Mouse (Mus musculus) hindbrain, embryonic 16.5 days (tissue): ENCODE results near the gene Cap2. TPM values are rescaled to one million over a fixed set of nuclear protein-coding genes. Genes with fewer than 3 reads are reported as not detected.
A peak's percentile ranks its signal among the peaks of the same experiment; 100 is the strongest.

ENCODE experiments used
- ATAC-seq: fragments of 200-750 bp; cut with Nextera tagmentation; 2 replicates; pipeline ENCODE4 v1.8.0; 2017; ENCODE audit warnings: moderate TSS enrichment, moderate library complexity
- H3K27ac ChIP-seq: fragments of 300-500 bp; sonication (generic); 2 replicates; pipeline ENCODE4 v1.5.1; 2014; ENCODE audit warnings: low read depth, mild to moderate bottlenecking, control low read depth, low read length, moderate library complexity
- H3K27me3 ChIP-seq: fragments of 300-500 bp; sonication (generic); replicated peaks from 2 replicates; pipeline ENCODE4 v1.6.1; 2014; ENCODE audit warnings: low read length; ENCODE audit not compliant: control insufficient read depth, insufficient read depth
- H3K36me3 ChIP-seq: fragments of 300-500 bp; sonication (generic); 2 replicates; pipeline ENCODE4 v1.6.1; 2014; ENCODE audit warnings: mild to moderate bottlenecking, low read length, moderate library complexity, mixed read lengths; ENCODE audit not compliant: control insufficient read depth, insufficient read depth
- H3K4me1 ChIP-seq: fragments of 300-500 bp; sonication (generic); 2 replicates; pipeline ENCODE4 v1.6.1; 2014; ENCODE audit warnings: low read depth, low read length; ENCODE audit not compliant: control insufficient read depth, insufficient read depth
- H3K4me2 ChIP-seq: fragments of 300-500 bp; sonication (generic); 2 replicates; pipeline ENCODE4 v1.6.1; 2014; ENCODE audit warnings: mild to moderate bottlenecking, low read length, control low read depth, moderate library complexity
- H3K4me3 ChIP-seq: fragments of 300-500 bp; sonication (generic); 2 replicates; pipeline ENCODE4 v1.5.1; 2014; ENCODE audit warnings: mild to moderate bottlenecking, low read length, control low read depth, moderate library complexity
- H3K9ac ChIP-seq: fragments of 300-500 bp; sonication (generic); 2 replicates; pipeline ENCODE4 v1.6.1; 2014; ENCODE audit warnings: low read depth, mild to moderate bottlenecking, control low read depth, low read length, moderate library complexity
- H3K9me3 ChIP-seq: fragments of 300-500 bp; sonication (generic); 2 replicates; pipeline ENCODE4 v1.6.1; 2014; ENCODE audit warnings: mild to moderate bottlenecking, low read length, moderate library complexity; ENCODE audit not compliant: control insufficient read depth
- WGBS: fragments of 180-500 bp; shearing (Covaris S2); extraction: QIAGEN DNeasy Blood & Tissue Kit; methylation state at CpG from one replicate; pipeline ENCODE4 v1.1.7; 2014; 5-methylcytosine and 5-hydroxymethylcytosine counted together
- polyA plus RNA-seq: library from polyadenylated mRNA; unstranded; fragments of >200 nt; fragmentation: Nextera tagmentation; extraction: Ambion mirVana; gene quantifications from 2 replicates; pipeline ENCODE4 v1.2.1, GENCODE M21; 2015

The Cap2 gene
- polyA plus RNA-seq, 1 experiment from 2014 or later = 12.9 TPM

DNA sequence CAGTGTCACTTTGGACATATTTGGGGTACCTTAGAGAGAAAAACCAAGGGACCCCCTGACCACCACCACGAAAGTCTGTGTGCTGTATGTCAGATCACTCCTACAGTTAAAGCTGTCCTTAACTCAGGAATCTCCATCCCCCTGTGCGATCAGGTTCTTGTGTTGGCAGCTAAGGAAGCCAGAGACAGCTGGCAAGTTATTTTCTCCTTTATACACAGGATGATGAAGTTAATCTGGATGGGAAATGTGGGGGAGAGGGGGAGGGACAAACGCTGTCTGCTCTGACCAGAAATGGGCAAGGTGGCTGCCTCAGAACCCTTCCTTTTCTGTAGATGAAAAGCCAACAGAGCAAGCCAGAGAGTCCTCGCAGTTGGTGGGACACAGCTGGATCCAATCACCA lies 11.0 kb upstream of the Cap2 start:
- Histone ChIP-seq H3K36me3 (no peaks in the 10 kb centered on the region), H3K4me3 (no peak overlapping the region), H3K4me1 (no peaks in the 10 kb centered on the region), H3K9ac (no peak overlapping the region), H3K4me2 (no peak overlapping the region), H3K27me3 (no peaks in the 10 kb centered on the region), H3K27ac (no peak overlapping the region), H3K9me3 (no peaks in the 10 kb centered on the region)
- ATAC-seq = no peak
- WGBS = 53% methylated on average over 4 of the region's 4 CpGs

GRCm38 (mm10) chr13:46502390-46502891 lies 793 bp downstream of the Cap2 start:
- 5% methylated on average over 20 of the region's 20 CpGs for WGBS
- H3K36me3 ChIP-seq = no peaks in the 10 kb centered on the region
- H3K9ac ChIP-seq = peak overlapping the region; percentile 77
- peak overlapping the region; percentile 57; the same call in 1 of the 2 replicates for H3K27ac ChIP-seq
- H3K4me3 ChIP-seq = peak overlapping the region; percentile 52
- H3K9me3 ChIP-seq = no peaks in the 10 kb centered on the region
- peak; percentile 81 for ATAC-seq
- no peaks in the 10 kb centered on the region for H3K27me3 ChIP-seq
- H3K4me2 ChIP-seq = peak overlapping the region; percentile 90
- H3K4me1 ChIP-seq = peaks cover 6% of the 10 kb centered on the region

DNA sequence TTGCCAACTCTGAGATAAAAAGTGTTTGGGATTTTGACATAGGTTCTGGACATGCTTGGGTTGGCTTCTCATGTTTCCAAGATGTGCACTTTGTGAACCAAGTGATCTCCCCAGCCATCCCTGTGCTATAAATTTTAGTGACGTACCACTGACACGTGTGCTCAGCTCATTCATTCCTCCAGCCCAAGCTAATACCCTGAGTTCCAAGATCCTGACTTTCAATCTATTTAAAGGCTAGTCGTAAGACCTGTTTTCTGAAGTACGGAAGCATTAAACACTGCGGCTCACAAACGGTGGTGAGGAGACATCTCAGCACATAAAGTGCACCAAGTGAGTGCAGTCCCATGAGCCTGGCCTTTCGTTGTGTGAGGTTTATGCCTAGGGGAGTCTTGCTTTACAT lies 6.3 kb downstream of the Cap2 start:
- H3K9me3 ChIP-seq = no peaks in the 10 kb centered on the region; the same call in 1 of the 2 replicates
- no peak overlapping the region for H3K27ac ChIP-seq
- 91% methylated on average over 7 of the region's 7 CpGs for WGBS
- no peaks in the 10 kb centered on the region for H3K36me3 ChIP-seq
- no peak overlapping the region for H3K9ac ChIP-seq
- no peak overlapping the region for H3K4me2 ChIP-seq
- H3K4me3 ChIP-seq = no peak overlapping the region
- ATAC-seq = no peak
- H3K27me3 ChIP-seq = no peaks in the 10 kb centered on the region
- no peaks in the 10 kb centered on the region for H3K4me1 ChIP-seq

DNA sequence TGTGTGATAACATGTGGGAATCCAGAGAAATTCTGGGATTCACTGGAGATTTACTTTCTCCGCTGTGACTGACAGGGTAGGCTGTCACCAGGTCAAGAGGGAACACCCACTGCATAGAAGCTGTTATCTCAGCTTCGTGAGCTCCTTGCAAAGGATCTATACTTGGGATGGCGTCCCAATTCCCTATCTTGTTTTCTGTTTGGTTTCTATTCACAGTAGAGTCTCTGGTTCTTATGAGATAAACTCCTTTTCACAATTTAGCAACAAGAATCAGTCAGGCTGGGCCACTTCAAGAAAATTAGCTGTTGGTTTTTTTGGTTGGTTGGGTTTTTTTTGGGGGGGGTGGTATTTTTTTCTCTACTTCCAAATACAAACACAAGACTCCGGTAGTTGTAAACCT lies 7.2 kb downstream of the Cap2 start:
- no peak overlapping the region for H3K27ac ChIP-seq
- WGBS = 82% methylated on average over 4 of the region's 4 CpGs
- H3K27me3 ChIP-seq = no peaks in the 10 kb centered on the region
- no peaks in the 10 kb centered on the region; the same call in 1 of the 2 replicates for H3K9me3 ChIP-seq
- no peak for ATAC-seq
- H3K9ac ChIP-seq = no peak overlapping the region
- no peaks in the 10 kb centered on the region for H3K4me1 ChIP-seq
- H3K4me3 ChIP-seq = no peak overlapping the region
- no peaks in the 10 kb centered on the region for H3K36me3 ChIP-seq
- no peak overlapping the region for H3K4me2 ChIP-seq

DNA sequence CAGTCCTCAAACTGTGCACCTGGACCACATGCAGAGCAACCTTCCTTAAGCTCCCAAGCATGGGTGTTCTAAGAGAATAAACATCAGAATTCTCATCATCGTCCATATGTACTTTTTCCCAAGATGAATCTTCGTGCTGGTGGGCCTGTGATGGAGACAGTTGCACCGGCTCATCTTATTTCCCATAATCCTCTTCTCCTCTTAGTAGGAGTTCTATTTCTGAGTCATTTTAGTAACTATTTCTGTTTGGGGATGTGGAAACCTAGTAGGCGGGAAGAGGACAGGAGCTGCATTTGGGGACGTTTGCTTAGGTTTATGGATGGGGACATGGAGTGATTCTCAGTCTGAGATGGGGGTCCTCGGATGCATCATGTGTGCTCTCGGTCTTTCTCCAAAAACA lies 8.8 kb downstream of the Cap2 start:
- no peak overlapping the region for H3K4me2 ChIP-seq
- H3K36me3 ChIP-seq = no peaks in the 10 kb centered on the region
- no peak for ATAC-seq
- 97% methylated on average over 7 of the region's 7 CpGs for WGBS
- H3K4me3 ChIP-seq = no peak overlapping the region
- H3K9ac ChIP-seq = no peak overlapping the region
- no peaks in the 10 kb centered on the region for H3K27me3 ChIP-seq
- H3K4me1 ChIP-seq = no peaks in the 10 kb centered on the region
- H3K27ac ChIP-seq = no peak overlapping the region
- H3K9me3 ChIP-seq = no peaks in the 10 kb centered on the region; the same call in 1 of the 2 replicates

DNA sequence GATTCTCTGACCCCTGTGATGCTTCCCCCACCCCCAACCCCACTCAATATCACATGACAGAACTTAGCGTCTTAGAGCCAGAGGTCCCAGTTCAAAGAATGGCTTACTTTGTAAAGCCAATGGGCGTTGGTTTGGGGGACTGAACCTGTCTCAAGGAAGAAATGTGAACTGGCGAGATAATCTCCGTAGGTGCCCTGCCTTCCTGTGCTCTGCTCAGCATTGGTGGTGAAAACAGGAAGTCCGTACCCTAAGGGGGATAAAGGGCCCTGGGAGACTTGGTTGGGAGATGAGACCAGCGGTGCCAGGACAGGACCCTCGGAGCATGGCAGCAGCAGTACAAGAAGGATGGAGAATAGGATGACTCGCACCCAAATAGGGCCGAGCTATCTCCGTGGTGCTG lies 12.8 kb downstream of the Cap2 start:
- Histone ChIP-seq H3K9me3 (no peaks in the 10 kb centered on the region; the same call in 1 of the 2 replicates), H3K27me3 (no peaks in the 10 kb centered on the region), H3K4me2 (no peak overlapping the region), H3K4me3 (no peak overlapping the region), H3K9ac (no peak overlapping the region), H3K4me1 (no peaks in the 10 kb centered on the region), H3K27ac (no peak overlapping the region), H3K36me3 (no peaks in the 10 kb centered on the region)
- ATAC-seq = no peak
- 92% methylated on average over 10 of the region's 10 CpGs for WGBS

- Histone ChIP-seq H3K27me3 (no peaks in the 10 kb centered on the region), H3K4me1 (no peaks in the 10 kb centered on the region), H3K4me2 (no peak overlapping the region), H3K4me3 (no peak overlapping the region), H3K9ac (no peak overlapping the region), H3K9me3 (no peaks in the 10 kb centered on the region), H3K27ac (no peak overlapping the region), H3K36me3 (no peaks in the 10 kb centered on the region)
- no peak for ATAC-seq
- WGBS = 80% methylated on average over 9 of the region's 9 CpGs
Observed at GRCm38 (mm10) chr13:46515120-46515523, 13.5 kb downstream of the Cap2 start.

DNA sequence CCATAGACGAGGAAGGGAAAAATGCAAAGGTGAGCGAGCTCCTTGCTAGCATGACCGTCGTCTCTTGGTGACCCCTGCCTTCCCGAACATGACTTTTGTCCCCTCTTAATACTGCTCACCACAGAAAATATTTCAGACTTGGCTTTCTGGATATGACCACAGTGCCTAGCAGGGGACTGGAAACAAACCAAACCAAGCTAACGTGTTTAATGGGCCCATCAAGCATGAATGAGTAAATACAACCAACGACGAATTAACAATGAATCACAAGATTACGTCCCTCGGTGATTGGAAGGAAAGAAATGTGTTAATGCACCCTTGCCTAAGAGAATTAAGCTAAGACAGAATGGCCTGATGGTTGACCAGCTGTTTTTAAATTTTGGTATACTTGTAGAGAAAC lies 13.9 kb downstream of the Cap2 start:
- Histone ChIP-seq H3K4me1 (no peaks in the 10 kb centered on the region), H3K4me3 (no peak overlapping the region), H3K36me3 (no peaks in the 10 kb centered on the region), H3K4me2 (no peak overlapping the region), H3K9me3 (no peaks in the 10 kb centered on the region), H3K9ac (no peak overlapping the region), H3K27ac (no peak overlapping the region), H3K27me3 (no peaks in the 10 kb centered on the region)
- 50% methylated on average over 10 of the region's 10 CpGs for WGBS
- ATAC-seq = no peak

DNA sequence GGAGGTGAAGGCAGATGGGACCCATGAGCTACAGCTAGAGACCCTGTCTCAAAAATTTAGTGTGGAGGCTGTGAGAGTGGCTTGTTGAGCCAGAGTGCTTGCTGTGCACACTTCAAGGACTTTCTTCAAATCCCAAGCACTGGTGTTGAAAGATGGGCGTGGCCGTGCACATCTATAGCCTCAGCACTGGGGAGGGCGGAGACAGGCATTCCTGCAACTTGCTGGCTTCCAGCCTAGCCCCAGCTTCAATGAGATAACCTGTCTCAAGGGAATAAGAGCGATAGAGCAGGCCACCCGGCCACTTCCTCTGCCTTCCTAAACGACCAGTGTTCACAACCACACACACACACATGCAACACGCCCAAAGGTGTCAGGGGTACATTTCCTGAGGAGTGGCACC lies 14.5 kb downstream of the Cap2 start:
- no peak overlapping the region for H3K27ac ChIP-seq
- H3K9me3 ChIP-seq = no peaks in the 10 kb centered on the region
- no peaks in the 10 kb centered on the region for H3K27me3 ChIP-seq
- no peak overlapping the region for H3K9ac ChIP-seq
- H3K36me3 ChIP-seq = no peaks in the 10 kb centered on the region
- no peak overlapping the region for H3K4me2 ChIP-seq
- WGBS = 79% methylated on average over 7 of the region's 7 CpGs
- ATAC-seq = no peak
- H3K4me3 ChIP-seq = no peak overlapping the region
- H3K4me1 ChIP-seq = no peaks in the 10 kb centered on the region

DNA sequence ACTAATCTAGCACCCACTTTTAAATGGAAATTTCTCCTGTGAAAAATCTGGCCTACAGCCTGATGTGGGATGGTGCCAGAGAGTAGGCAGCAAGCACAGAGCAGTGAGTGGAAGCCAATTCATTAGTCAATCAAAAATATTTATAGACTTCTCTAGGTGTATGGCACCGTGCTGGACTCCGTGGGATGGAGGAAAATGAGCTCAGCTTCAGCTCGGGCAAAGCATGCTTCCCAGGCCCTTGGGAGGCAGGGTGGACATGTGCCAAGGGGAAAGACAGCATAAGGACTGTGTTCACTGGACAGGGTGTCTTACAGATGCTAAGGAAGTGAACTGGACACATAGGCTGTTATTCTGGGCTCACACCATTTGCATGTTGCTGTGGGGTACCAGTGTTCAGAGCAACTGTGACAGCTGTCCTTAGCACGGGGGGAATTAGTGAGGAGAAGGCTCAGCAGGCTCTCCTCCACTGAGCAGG lies 15.6 kb downstream of the Cap2 start:
- ATAC-seq = peak; percentile 79

More for the DNA sequence above, 15.6 kb downstream of the Cap2 start:
- H3K27me3 ChIP-seq = no peaks in the 10 kb centered on the region
- 46% methylated on average over 4 of the region's 4 CpGs for WGBS
- no peak overlapping the region for H3K4me2 ChIP-seq
- H3K4me3 ChIP-seq = no peak overlapping the region
- H3K9me3 ChIP-seq = no peaks in the 10 kb centered on the region
- H3K9ac ChIP-seq = no peak overlapping the region
- no peaks in the 10 kb centered on the region for H3K36me3 ChIP-seq
- no peaks in the 10 kb centered on the region for H3K4me1 ChIP-seq
- no peak overlapping the region for H3K27ac ChIP-seq
